Mouse (Mus musculus) embryonic stem cell, embryonic (primary cell): ENCODE measurements around the gene Map7.

Source experiments
- CTCF ChIA-PET, 4 experiments: fragments of 300-600 bp in 2 of 4; fragments of 350-600 bp in 2 of 4; sonication (Branson Sonifier 250); formaldehyde crosslinking; loops; one replicate each; lab custom pipeline; 2022; ENCODE audit warnings: inconsistent platforms in 2 of 4; lab: Charles Lee
- POLR2A ChIA-PET, 4 experiments: fragments of 300-600 bp in 2 of 4; fragments of 350-600 bp in 2 of 4; sonication (Branson Sonifier 250); formaldehyde crosslinking; loops; one replicate each; lab custom pipeline; 2022; ENCODE audit warnings: antibody characterized with exemption in 4 of 4, inconsistent platforms in 1 of 4; lab: Charles Lee

Map7 gene

DNA sequence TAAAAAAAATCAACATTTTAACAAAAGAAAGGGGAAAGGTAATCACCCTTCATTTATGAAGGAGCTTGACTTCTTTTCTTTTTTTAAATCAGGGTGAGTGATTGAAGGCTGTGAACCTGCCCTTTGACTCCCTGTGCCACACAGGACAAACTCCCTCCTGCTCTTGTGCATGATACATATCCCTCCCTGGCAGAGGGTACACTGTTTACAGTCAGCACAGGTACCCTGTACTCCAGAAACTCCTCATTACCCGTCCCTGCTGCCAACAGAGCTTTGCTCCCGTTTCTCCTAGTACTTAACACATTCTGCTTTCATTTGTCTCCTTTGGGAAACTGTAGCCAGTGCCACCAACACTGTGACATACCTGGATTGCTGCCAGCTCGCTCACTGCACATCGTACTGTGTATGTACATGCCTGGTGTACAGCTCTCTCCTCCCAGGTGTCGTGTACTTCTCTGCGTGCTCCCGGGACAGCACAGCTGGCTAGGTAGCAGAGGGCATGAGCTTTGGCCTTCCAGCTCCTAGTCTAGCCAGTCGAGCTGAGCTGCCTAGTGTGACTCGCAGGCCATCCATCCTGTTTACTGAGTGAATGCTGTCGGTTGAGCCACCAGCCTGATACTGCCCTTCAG, 72.3 kb downstream of the Map7 start:
- POLR2A ChIA-PET = interaction anchor here in 3 of 4 experiments (0.5 to 2.5 kb wide), 10 partner anchors 8 to 127 kb away, joined by 3 to 10 read pairs (median 4); partner anchors contain the start of genes Bclaf1 (in 2 of the 3) and Mtfr2 (in 1 of the 3)
- CTCF ChIA-PET = interaction anchor here in 3 of 4 experiments (0.6 to 1.3 kb wide), 4 partner anchors 68 to 439 kb away, joined by 3 to 4 read pairs (median 4); no protein-coding TSS in a partner anchor

DNA sequence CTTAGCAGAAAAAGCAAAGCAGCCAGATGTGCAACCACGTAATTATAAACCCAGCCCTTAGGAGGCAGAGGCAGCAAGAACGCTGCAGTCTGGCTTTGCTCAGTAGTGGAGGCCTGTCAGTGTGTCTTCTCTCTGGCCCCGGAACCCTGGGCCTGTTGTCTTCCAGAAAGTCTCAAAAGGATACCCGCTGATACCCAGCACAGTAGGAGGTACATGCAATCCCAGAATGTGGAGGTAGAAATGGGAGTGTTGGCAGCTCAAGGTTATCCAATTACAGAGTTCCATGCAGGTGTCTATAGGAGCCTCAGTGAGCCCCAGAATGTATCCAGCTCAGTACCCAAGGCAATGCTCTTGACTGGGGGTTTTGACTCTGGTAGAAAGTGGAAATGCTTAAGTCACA, 73.7 kb downstream of the Map7 start:
- POLR2A ChIA-PET = interaction anchor here in 1 of 4 experiments (1.5 to 2.5 kb wide), 2 partner anchors 11 to 17 kb away, joined by 3 to 6 read pairs; no protein-coding TSS in a partner anchor

DNA sequence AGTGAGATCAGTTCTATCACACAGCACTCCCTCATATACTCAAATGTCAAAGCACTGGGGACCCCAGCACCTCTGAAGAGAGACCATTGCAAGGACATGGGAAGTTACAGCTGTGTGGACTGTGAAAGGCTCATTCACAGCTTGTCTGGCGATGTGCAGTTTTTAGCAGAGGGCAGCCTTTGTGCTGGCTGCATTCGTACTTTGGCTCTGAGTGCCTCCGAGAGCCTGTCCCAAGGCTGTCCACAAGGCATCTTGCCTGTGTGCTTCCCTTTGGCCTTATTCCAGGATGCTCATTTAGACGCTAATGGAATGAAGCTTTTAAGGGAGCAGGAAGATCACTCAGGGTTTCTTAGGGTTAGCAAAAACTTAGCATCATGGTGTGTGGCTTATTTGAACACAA, 78.5 kb downstream of the Map7 start:
- ChIA-PET CTCF (no interaction called here), POLR2A (interaction anchor here in 3 of 4 experiments (0.6 to 4.5 kb wide), 7 partner anchors 10 to 75 kb away, joined by 3 to 26 read pairs (median 4); no protein-coding TSS in a partner anchor)

More for the DNA sequence above, 73.7 kb downstream of the Map7 start:
- CTCF ChIA-PET = no interaction called here

DNA sequence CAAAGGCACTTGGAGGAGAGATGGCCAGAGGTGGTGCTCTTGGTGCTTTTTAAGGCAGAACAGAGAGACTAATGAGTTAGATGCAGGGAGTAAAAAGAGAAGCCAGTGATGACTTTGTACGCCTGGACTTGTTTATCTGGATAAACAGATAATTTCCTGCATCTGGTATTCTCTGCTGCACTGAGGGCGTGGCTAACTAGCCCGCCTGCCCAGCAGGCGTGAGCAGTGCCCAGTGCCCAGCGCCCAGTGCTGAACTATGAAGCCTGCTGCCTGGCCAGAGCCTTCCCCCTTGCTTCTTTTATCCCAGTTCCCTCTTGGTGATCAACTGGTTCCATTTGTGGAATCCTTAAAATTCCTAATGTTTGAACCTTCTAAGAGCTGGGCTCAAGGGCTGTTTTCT, 81.8 kb downstream of the Map7 start:
- CTCF ChIA-PET = interaction anchor here in 1 of 4 experiments (1.1 kb wide), 1 partner anchor 11 kb away, joined by 4 read pairs; no protein-coding TSS in a partner anchor
- POLR2A ChIA-PET = interaction anchor here in 1 of 4 experiments (1.3 kb wide), 2 partner anchors 11 to 81 kb away, joined by 3 read pairs; no protein-coding TSS in a partner anchor

DNA sequence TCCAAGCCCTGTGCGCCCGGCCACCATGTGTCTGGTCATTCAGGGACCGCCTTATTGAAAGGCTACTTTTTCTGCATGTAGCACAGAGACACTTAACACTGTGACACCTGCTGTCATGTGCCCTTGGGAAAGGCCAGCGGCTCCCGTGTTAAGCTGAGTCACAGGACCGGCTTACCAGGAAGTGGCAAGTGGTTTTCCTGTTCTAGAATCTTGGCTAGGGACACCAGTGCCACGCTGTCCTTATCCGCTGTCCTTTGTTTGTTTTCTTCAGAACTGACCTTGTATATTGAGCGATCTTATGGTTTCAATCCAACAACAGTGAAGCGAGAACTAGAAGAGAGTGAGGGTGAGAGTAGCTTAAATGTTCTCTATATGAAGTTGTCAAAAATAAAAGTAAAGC, 85.2 kb downstream of the Map7 start:
- ChIA-PET POLR2A (interaction anchor here in 1 of 4 experiments (0.7 kb wide), 1 partner anchor 12 kb away, joined by 3 read pairs; no protein-coding TSS in a partner anchor), CTCF (no interaction called here)

DNA sequence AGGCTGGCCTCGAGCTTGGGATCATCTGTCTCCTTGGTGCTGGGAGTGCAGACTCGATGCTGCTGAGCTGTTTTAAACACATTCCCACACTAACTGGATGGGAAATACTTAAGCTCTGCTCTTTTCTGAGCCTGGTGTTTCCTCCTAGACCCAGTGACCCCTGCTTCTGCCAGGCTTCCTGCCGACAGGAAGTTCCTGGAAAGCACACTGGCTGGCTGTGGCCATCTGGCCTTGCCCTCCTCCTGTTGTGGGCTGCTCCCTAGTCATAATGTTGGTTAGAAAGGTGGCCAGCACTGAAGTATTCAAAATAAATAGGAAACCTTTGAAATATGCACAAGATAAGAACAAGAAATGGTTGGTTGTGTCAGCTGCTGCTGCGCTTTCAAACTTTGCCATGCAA, 86.2 kb downstream of the Map7 start:
- ChIA-PET CTCF (no interaction called here), POLR2A (interaction anchor here in 1 of 4 experiments (1.1 kb wide), 1 partner anchor 39 kb away, joined by 3 read pairs; no protein-coding TSS in a partner anchor)

DNA sequence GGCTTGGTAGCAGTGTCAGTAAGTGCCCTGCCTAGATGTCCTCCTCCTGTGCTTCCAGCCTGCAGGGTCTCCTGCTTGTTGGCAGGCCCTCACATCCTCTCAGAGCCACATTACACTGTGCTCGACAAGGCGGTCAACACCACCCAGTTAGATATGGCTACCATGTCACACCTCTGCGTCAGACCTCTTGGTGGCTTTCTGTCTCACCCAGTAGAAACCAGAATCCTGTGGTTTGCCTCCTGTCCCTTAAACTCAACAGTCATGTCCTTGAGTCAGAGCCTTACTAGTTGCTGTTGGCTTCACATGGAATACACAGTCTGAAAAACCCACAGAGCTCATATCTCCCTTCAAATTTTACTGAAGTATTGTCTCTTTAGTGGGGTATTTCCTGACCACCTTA, 87.4 kb downstream of the Map7 start:
- POLR2A ChIA-PET = interaction anchor here in 1 of 4 experiments (1.1 kb wide), 1 partner anchor 38 kb away, joined by 3 read pairs; no protein-coding TSS in a partner anchor
- CTCF ChIA-PET = no interaction called here

DNA sequence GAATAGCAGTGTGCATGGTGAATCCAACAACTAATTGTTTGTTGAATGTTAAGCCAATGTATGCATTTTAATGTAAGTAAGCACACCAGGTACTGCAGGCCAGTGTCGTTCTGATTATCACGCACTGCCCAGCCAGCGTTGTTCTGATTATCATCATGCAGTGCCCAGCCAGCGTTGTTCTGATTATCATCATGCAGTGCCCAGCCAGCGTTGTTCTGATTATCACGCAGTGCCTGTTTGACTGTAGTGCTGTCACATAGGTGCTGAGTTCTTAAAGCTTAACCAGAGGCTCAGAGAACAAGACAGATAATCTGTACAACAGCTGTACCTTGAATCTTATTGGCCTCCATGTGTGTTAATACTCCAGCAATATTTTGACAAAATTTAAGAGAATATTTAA, 88.0 kb downstream of the Map7 start:
- CTCF ChIA-PET = interaction anchor here in 1 of 4 experiments (0.5 kb wide), 1 partner anchor 362 kb away, joined by 3 read pairs; no protein-coding TSS in a partner anchor
- POLR2A ChIA-PET = interaction anchor here in 1 of 4 experiments (1.5 kb wide), 1 partner anchor 9 kb away, joined by 6 read pairs; no protein-coding TSS in a partner anchor

DNA sequence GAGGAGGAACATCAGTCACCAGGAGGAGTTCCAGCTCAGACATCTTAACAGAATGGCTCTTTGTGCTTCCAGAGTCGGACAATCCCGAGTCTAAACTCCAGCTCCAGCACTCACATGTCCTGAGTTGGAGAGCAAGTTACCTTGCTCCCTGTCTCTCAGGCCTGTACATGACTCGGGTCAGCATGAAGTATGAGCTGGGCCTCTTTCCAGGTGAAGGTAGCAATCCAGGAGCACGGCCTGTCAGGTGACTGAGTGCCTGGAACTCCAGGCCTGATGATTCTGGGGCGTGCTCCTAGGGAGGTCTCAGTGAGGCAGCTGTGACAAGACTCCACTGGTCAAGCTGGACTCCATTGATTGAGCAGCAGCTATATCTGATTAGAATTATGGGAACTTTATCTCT, 90.0 kb downstream of the Map7 start:
- CTCF ChIA-PET = interaction anchor here in 1 of 4 experiments (1.0 kb wide), 1 partner anchor 48 kb away, joined by 3 read pairs; no protein-coding TSS in a partner anchor
- POLR2A ChIA-PET = interaction anchor here (0.6 to 1.6 kb wide), 6 partner anchors 8 to 85 kb away, joined by 3 to 6 read pairs (median 3); no protein-coding TSS in a partner anchor

DNA sequence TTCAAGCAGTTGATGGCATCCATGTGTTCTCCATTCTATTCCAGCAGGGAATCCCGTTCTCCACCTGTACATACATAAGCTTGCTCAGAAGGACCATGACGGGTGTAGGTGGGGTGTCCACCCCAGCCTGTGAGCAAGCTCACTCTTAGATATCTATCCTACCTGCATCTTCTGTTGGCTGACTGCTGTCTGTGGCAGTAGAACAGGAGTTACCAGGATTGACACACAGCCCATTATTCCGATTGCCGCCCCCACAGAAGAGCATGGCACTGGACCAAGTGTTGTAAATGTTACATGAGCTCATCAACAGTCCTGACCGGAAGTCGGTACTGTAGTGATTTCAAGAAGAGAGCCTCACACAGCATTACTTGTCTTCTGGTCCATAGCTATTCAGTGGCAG, 92.6 kb downstream of the Map7 start:
- POLR2A ChIA-PET = interaction anchor here in 2 of 4 experiments (0.6 to 1.8 kb wide), 7 partner anchors 14 to 72 kb away, joined by 3 to 5 read pairs (median 3); partner anchors contain the start of gene Bclaf1 (in 1 of the 2)
- CTCF ChIA-PET = interaction anchor here in 2 of 4 experiments (0.6 to 0.8 kb wide), 2 partner anchors 54 to 59 kb away, joined by 3 to 6 read pairs; no protein-coding TSS in a partner anchor

DNA sequence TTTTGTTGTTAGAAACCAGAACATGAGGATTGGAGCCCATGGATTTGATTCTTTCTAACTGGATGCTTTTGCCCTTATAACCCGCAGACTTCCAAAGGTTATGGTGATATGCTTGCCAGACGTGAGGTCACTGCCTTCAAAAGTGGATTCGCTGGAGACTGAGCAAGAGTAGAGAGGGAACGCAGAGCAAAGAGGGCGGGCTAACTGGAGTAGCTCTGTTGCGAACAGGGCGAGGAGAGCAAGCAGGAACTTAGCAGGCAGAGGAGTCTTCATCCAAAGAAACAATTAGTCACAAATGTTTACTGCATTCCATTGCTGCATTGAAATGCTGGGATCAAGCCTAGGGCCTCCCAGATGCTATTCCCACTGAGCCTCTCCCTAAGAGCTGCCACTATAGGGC, 95.0 kb downstream of the Map7 start:
- ChIA-PET CTCF (interaction anchor here in 2 of 4 experiments (0.6 to 1.2 kb wide), 4 partner anchors 12 to 100 kb away, joined by 3 to 6 read pairs (median 3); no protein-coding TSS in a partner anchor), POLR2A (interaction anchor here in 2 of 4 experiments (0.6 to 1.6 kb wide), 4 partner anchors 36 to 305 kb away, joined by 3 to 12 read pairs (median 4); partner anchors contain the start of gene Map7 (in 1 of the 2))

DNA sequence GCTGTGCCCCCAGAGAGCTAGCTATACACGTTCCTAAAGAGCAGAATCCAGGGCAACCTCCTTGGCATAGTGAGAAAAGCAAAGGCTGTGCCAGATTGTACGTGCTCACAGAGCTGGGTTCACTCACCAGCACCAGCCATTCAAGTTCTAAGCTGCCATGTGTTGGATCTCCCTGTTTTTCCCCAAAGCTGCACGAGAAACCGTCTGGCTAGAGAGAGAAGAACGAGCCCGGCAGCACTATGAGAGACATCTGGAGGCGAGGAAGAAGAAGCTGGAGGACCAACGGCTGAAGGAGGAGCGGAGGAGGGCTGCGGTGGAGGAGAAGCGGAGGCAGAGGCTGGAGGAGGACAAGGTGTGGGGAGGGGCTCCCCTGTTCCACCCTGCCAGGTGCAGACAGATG, 96.8 kb downstream of the Map7 start:
- POLR2A ChIA-PET = interaction anchor here in 1 of 4 experiments (1.4 kb wide), 1 partner anchor 30 kb away, joined by 3 read pairs; no protein-coding TSS in a partner anchor
- CTCF ChIA-PET = no interaction called here

DNA sequence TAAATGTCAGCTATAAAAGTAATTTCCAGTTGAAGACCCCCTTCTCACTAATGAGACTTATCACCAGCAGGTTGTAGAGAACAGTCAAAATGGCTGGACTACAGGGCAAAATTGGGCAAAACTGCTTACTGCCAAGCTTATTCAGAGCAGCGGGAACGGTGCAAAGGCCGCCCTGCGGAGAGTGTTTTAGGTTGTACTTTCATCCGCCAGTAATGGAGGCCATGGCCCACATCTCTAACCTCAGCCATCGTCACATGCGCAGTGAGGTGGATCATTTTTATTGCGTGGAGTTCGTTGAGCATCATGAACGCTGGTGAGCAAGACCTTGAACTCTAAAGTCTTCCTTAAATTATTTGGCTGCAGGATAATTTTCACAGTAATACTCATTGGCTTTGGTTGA, 100.8 kb downstream of the Map7 start:
- CTCF ChIA-PET = no interaction called here
- POLR2A ChIA-PET = no interaction called here

DNA sequence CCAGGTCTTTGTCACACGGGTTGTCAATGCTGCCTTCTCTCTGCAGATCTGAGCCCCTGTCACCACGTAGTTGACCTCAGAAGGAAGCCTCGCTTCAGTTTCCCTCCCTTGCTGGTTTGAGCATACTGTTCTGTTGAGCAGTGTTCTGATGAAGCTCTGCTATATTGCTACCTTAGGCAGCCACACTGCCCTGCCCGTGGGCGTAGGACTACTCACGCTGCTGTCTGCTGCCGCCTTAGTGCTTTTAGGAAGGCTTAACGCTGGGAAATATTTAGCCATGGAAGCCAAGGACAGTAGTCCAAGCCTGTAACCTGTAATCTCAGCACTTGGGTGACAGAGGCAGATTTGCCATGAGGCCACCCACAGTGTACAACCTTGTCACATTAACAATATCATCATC, 107.3 kb downstream of the Map7 start:
- CTCF ChIA-PET = no interaction called here
- POLR2A ChIA-PET = interaction anchor here in 1 of 4 experiments (0.6 kb wide), 1 partner anchor 102 kb away, joined by 3 read pairs; no protein-coding TSS in a partner anchor

DNA sequence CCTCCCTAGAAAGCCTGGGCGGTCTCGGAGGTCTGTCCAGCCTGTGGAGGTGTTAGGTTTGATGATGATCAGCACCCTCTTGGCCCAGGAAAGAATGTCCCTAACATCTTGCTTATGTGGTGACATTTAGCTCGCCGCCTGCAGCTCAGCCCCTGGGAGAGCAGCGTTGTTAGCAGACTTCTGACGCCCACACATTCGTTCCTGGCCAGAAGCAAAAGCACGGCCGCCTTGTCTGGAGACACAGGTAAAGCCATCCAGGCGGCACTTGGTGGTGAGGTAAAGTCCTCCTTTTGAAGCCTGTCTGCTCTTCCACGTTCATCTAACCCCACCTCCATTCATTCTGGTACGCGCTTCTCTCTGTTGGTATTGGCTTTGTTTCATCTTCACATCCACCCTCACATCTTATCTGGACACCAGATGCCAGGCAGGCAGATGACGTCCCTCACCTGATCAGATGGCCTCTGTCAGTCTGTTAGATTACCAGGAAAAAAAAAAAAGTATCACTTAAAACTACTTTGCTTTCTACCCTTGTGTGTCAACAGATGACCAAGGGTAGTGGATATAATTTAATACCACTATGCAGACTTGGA, 108.9 kb downstream of the Map7 start:
- ChIA-PET POLR2A (interaction anchor here in 1 of 4 experiments (0.6 kb wide), 1 partner anchor 9 kb away, joined by 3 read pairs; no protein-coding TSS in a partner anchor), CTCF (no interaction called here)

DNA sequence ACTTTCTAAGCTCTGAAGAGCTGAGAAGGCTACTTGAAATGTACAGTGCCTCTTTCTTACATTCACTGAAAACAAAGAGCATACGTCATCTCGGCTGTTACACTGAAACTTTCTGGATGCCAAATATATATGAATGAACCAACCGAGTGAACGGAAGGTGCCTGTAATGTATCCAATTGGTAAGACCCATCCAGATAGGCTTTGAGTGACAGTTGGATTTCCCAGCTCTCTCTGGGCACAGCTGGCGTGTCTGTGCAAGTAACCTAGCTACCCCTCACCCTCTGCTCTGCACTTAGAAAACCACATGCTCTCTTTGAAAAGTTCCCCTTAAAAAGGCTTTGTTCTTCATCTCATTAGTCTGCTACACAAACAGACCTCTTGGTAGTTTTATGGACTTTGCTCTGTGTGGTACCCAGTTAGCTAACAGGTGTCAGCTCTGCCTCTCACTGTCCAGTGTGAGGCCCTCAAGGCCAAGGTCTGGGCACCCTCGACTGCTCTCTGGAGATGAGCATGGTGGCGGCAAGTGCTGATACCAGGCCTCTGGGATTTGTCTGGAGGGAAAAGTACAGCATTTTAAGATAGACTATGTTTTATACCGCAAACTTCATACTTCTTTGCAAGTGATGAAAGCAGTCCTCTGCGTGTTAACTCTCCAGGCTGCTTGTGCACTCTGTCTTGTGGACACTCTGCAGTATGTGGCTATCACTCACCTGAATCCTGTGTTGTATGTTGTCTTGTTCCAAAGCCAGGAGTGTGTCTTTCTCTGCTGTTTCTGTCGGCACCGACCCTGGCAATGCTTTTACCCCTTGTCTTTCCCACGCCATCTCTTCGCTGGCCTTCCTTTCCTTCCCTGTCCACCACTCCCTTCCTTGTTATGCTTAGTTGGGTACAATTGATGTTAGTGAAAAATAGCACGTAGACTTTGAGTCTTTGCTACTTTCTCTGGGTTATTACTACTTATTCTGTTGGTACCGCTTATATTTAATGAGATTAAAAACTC, 109.8 kb downstream of the Map7 start:
- POLR2A ChIA-PET = interaction anchor here in 1 of 4 experiments (0.6 kb wide), 1 partner anchor 10 kb away, joined by 3 read pairs; no protein-coding TSS in a partner anchor
- CTCF ChIA-PET = no interaction called here

DNA sequence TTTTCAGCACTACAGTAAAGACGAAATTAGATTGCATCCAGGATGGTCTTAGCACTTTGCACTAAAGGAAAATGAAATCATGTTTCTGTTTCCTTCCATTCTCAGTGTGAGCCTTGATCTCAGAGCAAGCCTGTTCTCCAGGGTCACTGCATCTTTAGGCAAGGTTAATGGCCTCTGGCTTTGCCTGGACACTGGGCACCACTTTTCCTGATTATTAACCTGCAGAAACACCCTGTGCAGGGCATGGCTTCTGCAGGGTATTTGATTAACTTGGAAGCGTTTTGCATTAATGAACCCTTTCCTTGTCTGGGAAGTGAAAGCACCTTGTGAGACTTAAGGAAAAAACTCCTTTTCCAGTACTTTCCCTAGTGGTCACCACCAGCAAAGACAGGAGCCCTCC, 111.2 kb downstream of the Map7 start:
- CTCF ChIA-PET = interaction anchor here in 2 of 4 experiments (0.5 to 0.8 kb wide), 2 partner anchors 26 to 82 kb away, joined by 3 to 4 read pairs; no protein-coding TSS in a partner anchor

More for the DNA sequence above, 111.2 kb downstream of the Map7 start:
- POLR2A ChIA-PET = no interaction called here
